Mouse (Mus musculus) lung, adult 2 months (tissue): Measurements from ENCODE around the gene Insl6.

Experiments used
- CTCF ChIP-seq: fragments of 200-500 bp; IDR thresholded peaks from 2 replicates; pipeline ENCODE4 v1.5.1; 2011; ENCODE audit warnings: mild to moderate bottlenecking, low read length, control low read depth; ENCODE audit not compliant: insufficient read depth
- POLR2A ChIP-seq: fragments of 200-500 bp; IDR thresholded peaks from 2 replicates; pipeline ENCODE4 v1.6.1; 2011; ENCODE audit warnings: low read depth, mild to moderate bottlenecking, control low read depth, low read length, borderline replicate concordance; ENCODE audit errors: extremely low read depth

- TF ChIP-seq POLR2A (no peak), CTCF (no peak)
These were observed 13.4 kb downstream of the Insl6 start for GRCm38 (mm10) chr19:29311791-29312190.
